Mouse (Mus musculus): ENCODE data around the gene Myo7a. TPM values are rescaled to one million over a fixed set of nuclear protein-coding genes. Genes with fewer than 3 reads are reported as not detected.

Myo7a gene
- 42.1 and 50.8 TPM in 2 replicates for total RNA-seq (2014; rRNA removed)
- polyA plus RNA-seq (2015; fragmentation: Nextera tagmentation; extraction: Ambion mirVana): 10.7 and 11.9 TPM in 2 replicates

DNA sequence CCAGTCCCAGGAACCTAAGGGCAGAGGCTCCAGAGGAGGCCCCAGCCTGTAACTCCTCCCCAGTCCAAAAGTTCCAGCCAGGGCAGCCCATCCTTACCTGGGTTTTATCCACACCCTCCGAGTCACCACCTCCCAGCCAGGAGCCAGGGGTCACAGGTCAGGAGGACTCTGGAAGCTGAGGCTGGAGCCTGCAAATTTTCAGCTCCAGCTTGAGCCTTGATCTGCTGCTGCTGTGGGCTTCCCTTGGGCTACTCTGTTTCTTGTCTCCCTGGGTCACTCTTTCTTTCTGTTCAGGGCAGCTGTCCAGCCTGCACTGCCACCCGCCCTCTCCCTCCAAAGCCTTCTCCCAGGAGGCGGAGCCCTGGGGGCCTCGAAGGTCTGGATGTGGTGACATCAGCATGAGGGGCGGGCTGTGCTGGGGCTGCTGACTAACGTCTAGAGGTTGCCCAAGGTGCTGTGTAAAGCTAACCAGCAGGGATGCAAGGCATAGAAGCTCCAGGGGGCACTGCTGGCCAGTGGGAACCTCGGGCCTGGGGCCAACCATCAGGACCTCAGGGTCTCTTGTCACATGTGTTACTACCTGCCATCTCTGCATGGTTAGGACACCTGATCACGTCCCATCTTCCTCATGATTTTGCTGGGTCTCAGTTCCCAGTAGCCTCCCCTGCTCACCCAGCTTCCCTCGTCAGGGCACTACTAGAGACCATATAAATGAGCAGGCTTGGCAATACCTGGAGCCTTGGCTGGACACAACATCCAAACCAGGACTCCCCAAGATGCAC is at the start of gene Myo7a:
Gene Myo7a (minus strand): TSS at position 346 of the 782 bp plus-strand sequence.
- H3K27ac ChIP-seq: no peak within 1 kb of the TSS
- DNase-seq (ENCODE audit: low spot score): no peak
- H3K4me2 ChIP-seq (ENCODE audit: low read depth, low read length): peak within 1 kb of the TSS; percentile 41
- TF ChIP-seq CTCF (IDR thresholded peaks at IDR 0.05; ENCODE audit: low read depth): 0 out of 2 replicates have a peak, but pooled peaks have one; percentile 2
- ATAC-seq: no peak
- H3K27me3 ChIP-seq (ENCODE audit: insufficient read depth, low read length): no peaks in the 10 kb centered on the region
- H3K4me3 ChIP-seq (ENCODE audit: low read length): no peak within 1 kb of the TSS
- H3K9ac ChIP-seq (replicated peaks; ENCODE audit: low read length): no peak within 1 kb of the TSS
- no peaks in the 10 kb centered on the region for H3K4me1 ChIP-seq (ENCODE audit: insufficient read depth, low read length)
- 38% methylated on average over 9 of the region's 9 CpGs for WGBS
- no peaks in the 10 kb centered on the region for H3K9me3 ChIP-seq (ENCODE audit: low read length)
- H3K36me3 ChIP-seq (ENCODE audit: insufficient read depth, low read length): no peaks in the 10 kb centered on the region

DNA sequence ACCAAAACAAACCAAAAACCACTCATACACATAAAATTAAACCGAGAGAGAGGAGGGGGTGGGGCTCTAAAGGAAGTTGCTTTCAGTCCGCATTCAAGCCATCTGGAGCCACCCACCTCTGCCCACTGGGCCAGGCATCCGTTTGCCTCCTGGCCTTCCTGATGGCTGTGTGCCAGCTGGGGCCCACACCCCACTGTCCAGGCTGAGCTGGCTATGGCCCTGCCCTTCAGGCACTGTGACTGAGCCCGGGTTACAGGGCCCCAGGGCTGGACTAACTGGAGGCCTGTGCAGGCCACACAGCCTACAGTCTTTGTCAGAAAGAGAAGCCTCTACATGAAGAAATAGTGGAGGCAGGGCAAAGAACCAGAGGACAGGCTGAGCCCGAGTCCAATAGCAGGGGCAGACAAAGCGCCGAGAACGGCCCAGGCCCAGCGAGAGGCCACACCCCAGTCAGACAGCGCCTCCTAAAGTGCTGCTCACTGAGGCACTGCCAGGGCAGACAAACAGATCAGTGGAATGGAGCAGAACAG is 45.7 kb upstream of the Myo7a start:
- no peak overlapping the region for H3K4me3 ChIP-seq (ENCODE audit: low read length)
- H3K9me3 ChIP-seq (ENCODE audit: low read length): no peaks in the 10 kb centered on the region
- 41% methylated on average over 10 of the region's 10 CpGs for WGBS
- no peaks in the 10 kb centered on the region for H3K36me3 ChIP-seq (ENCODE audit: insufficient read depth, low read length)
- H3K4me2 ChIP-seq (ENCODE audit: low read depth, low read length): no peak overlapping the region
- 0 out of 2 replicates have a peak, but pooled peaks have one; percentile 48 for ATAC-seq
- H3K4me1 ChIP-seq (ENCODE audit: insufficient read depth, low read length): peaks cover 16% of the 10 kb centered on the region
- no peak for DNase-seq (ENCODE audit: low spot score)
- H3K9ac ChIP-seq (replicated peaks; ENCODE audit: low read length): no peak overlapping the region
- H3K27me3 ChIP-seq (ENCODE audit: insufficient read depth, low read length): no peaks in the 10 kb centered on the region
- no peak for TF ChIP-seq CTCF (IDR thresholded peaks at IDR 0.05; ENCODE audit: low read depth)
- H3K27ac ChIP-seq: peak overlapping the region; percentile 11; the same call in 1 of the 2 replicates

DNA sequence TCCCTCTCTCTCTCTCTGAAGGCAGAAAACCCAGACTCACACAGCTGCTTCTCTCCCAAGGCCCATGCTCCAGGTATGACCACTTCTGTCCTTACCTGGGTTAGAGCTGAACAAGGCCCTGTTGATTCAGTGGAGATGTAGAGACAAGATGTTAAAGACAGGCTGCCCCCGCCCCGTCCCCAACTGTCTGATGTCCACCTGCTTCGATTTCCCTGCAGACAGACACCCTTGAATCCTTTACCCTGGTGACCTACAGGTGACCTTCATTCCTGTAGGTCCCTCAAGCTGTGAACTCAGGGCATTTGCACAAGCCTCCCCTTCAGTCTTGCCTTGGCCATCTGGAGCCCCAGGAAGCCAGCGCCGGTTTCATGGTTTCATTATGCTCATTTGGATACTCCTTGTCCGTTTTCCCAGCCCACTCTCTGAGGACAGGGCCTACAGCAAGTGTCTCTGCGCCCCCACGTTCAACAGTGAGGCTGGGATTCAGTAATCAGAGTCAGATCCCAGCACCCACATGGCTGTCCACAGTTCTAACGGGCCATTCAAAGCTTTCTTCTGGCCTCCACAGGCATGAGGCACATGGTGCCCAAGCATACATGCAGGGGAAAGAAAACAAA is 45.2 kb upstream of the Myo7a start:
- H3K4me2 ChIP-seq (ENCODE audit: low read depth, low read length): no peak overlapping the region
- H3K9ac ChIP-seq (replicated peaks; ENCODE audit: low read length): no peak overlapping the region
- H3K4me3 ChIP-seq (ENCODE audit: low read length): no peak overlapping the region
- 66% methylated on average over 9 of the region's 9 CpGs for WGBS
- H3K27ac ChIP-seq: no peak overlapping the region; the same call in 1 of the 2 replicates
- ATAC-seq (no peak), DNase-seq (ENCODE audit: low spot score) (no peak)
- H3K27me3 ChIP-seq (ENCODE audit: insufficient read depth, low read length): no peaks in the 10 kb centered on the region
- H3K36me3 ChIP-seq (ENCODE audit: insufficient read depth, low read length): no peaks in the 10 kb centered on the region
- no peaks in the 10 kb centered on the region for H3K9me3 ChIP-seq (ENCODE audit: low read length)
- TF ChIP-seq CTCF (IDR thresholded peaks at IDR 0.05; ENCODE audit: low read depth): no peak
- peaks cover 18% of the 10 kb centered on the region for H3K4me1 ChIP-seq (ENCODE audit: insufficient read depth, low read length)

DNA sequence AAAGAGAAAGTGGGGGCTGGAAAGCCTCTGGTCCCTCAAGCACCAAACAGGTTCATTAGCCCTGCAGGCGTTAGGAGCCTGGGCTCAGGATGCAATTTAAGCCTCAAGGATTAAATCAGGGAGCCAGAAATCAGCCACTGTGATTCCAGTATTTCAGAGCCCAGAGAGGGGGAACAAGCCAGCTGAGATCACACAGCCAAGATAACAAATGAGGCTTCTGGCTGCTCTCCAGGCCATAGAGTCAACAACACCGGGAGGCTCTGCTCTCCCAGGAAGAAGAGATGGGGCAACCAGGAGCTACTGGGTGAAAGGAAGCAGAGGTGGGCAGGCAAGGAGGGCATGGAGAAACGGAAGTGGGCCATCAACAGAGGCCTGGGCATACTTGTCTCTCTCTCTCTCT is 44.4 kb upstream of the Myo7a start:
- Histone ChIP-seq H3K4me1 (ENCODE audit: insufficient read depth, low read length) (peaks cover 23% of the 10 kb centered on the region), H3K4me3 (ENCODE audit: low read length) (no peak overlapping the region), H3K9me3 (ENCODE audit: low read length) (no peaks in the 10 kb centered on the region), H3K36me3 (ENCODE audit: insufficient read depth, low read length) (no peaks in the 10 kb centered on the region), H3K9ac (replicated peaks; ENCODE audit: low read length) (no peak overlapping the region), H3K27me3 (ENCODE audit: insufficient read depth, low read length) (no peaks in the 10 kb centered on the region), H3K27ac (no peak overlapping the region), H3K4me2 (ENCODE audit: low read depth, low read length) (no peak overlapping the region)
- ATAC-seq: no peak
- no peak for TF ChIP-seq CTCF (IDR thresholded peaks at IDR 0.05; ENCODE audit: low read depth)
- WGBS: 61% methylated on average over 3 of the region's 3 CpGs
- no peak for DNase-seq (ENCODE audit: low spot score)

DNA sequence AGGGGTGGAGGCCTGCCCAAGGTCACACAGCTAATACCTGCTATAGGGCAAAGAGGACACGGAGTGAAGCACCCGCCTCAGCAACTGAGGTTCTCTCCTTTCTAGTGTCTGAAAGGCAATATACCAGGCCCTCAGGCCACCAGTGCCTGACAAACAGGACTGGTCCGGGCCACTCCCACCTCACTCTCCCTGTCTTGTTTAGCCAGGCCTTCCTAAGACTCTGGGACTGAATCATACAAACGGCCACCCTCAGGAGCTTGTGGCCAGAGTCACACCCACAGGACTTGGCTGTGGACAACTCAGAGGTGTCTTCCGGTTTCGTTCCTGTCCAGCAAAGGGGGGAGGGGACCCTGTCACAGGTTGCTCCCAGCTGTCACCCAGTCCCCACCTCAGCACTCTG is 42.9 kb upstream of the Myo7a start:
- H3K27me3 ChIP-seq (ENCODE audit: insufficient read depth, low read length): no peaks in the 10 kb centered on the region
- no peak overlapping the region for H3K4me3 ChIP-seq (ENCODE audit: low read length)
- 83% methylated on average over 6 of the region's 6 CpGs for WGBS
- peaks cover 23% of the 10 kb centered on the region for H3K4me1 ChIP-seq (ENCODE audit: insufficient read depth, low read length)
- DNase-seq (ENCODE audit: low spot score): no peak
- H3K4me2 ChIP-seq (ENCODE audit: low read depth, low read length): no peak overlapping the region
- H3K36me3 ChIP-seq (ENCODE audit: insufficient read depth, low read length): no peaks in the 10 kb centered on the region
- no peak overlapping the region for H3K27ac ChIP-seq
- no peak for ATAC-seq
- no peaks in the 10 kb centered on the region for H3K9me3 ChIP-seq (ENCODE audit: low read length)
- no peak overlapping the region for H3K9ac ChIP-seq (replicated peaks; ENCODE audit: low read length)
- TF ChIP-seq CTCF (IDR thresholded peaks at IDR 0.05; ENCODE audit: low read depth): no peak

DNA sequence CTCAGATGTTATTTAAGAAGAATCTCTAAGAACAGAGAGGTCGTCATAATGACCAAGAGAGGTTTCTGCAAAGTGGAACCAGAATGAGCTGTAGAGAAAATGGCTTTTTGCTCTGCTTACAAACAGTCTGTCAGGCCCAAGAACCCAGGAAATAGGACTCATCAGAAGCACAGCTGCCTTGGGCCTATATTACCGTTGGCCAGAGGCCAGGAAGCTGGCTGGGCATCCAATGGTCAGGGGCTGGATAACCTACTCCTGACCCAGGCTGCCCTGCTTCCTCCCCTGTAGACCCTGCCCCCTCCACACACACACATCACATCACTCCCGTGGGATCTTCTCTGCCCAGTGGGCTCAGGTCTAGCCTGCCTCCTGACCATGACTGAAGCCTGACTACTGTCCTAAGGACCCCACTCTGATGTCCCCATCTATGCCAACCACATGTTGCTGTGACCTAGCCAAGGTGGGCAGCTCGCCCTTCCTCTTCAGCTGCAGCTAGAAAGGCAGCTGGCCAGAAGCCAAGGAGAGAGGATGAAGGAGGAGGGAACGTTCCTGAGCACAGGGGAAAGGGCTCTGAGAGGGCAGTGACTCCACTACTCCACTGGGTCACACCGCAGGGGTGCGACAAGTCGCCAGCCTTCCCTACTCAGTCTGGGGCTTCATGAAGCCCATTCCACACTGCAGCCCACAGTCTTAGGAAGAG is 40.9 kb upstream of the Myo7a start:
- peak; percentile 42 for DNase-seq (ENCODE audit: low spot score)
- H3K4me1 ChIP-seq (ENCODE audit: insufficient read depth, low read length): peaks cover 18% of the 10 kb centered on the region
- H3K9ac ChIP-seq (replicated peaks; ENCODE audit: low read length): no peak overlapping the region
- H3K27ac ChIP-seq: no peak overlapping the region; the same call in 1 of the 2 replicates
- no peak for ATAC-seq
- WGBS: 49% methylated on average over 8 of the region's 8 CpGs
- H3K9me3 ChIP-seq (ENCODE audit: low read length): no peaks in the 10 kb centered on the region
- H3K4me3 ChIP-seq (ENCODE audit: low read length): no peak overlapping the region
- no peak for TF ChIP-seq CTCF (IDR thresholded peaks at IDR 0.05; ENCODE audit: low read depth)
- no peak overlapping the region for H3K4me2 ChIP-seq (ENCODE audit: low read depth, low read length)
- H3K36me3 ChIP-seq (ENCODE audit: insufficient read depth, low read length): no peaks in the 10 kb centered on the region
- no peaks in the 10 kb centered on the region for H3K27me3 ChIP-seq (ENCODE audit: insufficient read depth, low read length)
